Mouse (Mus musculus): ENCODE measurements around the gene Snupn.
"Not testable (repeated sequence)": the region's sequence is repeated elsewhere in the genome, so short reads cannot be mapped to it uniquely, and the experiment has no call there.

The Snupn gene

DNA sequence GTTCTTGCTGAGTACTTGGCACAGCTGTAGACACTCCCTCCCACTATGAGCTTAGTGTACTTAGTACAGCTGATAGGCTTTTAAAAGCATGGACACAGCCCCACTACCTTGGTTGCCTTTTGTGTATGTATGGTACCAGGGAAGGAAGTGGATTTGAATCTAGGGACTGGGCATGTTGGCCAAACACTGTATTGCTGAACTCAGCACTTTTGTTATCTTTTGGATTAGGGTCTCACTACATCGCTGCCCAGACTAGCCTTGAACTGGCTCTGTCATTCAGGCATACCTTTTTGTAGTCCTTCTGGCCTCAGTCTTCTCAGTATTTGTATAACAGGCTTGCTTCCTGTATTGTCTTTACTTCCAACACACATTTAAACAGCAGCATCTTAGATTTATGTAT is 20.1 kb upstream of the Snupn start:
- DNase-seq (ENCODE audit: low spot score): no peak

DNA sequence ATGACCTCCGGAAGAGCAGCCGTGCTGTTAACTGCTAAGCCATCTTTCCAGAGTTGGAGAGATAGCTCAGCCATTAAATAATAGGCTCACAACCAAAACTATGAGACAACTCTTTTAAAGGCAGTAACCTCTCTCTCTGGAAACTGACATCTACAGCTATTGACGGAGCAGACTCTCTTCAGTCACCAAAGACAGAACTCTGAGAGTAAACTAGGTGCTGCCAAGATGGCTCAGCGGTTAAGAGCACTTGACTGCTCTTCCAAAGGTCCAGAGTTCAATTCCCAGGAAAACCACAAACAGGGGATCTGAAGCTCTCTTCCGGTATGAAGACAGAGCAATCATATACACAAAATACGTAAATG is 13.8 kb upstream of the Snupn start:
- no peak for DNase-seq (ENCODE audit: low spot score)

DNA sequence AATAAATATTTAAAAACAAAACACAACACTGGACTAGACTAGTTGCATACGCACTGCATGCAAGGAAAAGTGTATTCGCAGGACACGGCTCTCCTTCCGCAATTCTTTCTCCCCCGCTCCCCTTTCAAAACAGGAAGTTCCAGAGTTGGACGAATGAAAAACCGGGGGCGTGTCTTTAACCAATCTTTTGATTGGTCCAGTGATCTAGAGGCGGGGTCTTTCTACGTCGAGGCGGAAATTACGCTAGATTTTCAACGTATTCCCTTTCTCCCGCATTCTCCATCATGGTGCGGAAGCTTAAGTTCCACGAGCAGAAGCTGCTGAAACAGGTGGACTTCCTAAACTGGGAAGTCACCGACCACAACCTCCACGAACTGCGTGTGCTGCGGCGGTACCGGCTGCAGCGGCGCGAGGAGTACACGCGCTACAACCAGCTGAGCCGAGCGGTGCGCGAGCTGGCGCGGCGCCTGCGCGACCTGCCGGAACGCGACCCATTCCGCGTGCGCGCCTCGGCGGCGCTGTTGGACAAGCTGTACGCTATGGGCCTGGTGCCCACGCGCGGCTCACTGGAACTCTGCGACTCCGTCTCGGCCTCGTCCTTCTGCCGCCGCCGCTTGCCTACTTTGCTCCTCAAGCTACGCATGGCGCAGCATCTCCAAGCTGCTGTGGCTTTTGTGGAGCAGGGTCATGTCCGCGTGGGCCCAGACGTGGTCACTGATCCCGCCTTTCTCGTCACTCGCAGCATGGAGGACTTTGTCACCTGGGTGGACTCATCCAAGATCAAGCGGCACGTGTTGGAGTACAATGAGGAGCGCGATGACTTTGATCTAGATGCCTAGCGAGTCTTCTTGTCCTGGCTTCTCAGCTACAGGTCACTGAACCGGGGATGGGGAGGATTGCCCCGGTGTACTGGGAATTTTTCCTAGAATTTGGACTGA is 13.2 kb upstream of the Snupn start, which contains the start of gene Imp3:
Gene Imp3, plus strand, starts transcription at position 253 of the 938 bp plus-strand sequence.
- peak; percentile 94 for DNase-seq (ENCODE audit: low spot score)

DNA sequence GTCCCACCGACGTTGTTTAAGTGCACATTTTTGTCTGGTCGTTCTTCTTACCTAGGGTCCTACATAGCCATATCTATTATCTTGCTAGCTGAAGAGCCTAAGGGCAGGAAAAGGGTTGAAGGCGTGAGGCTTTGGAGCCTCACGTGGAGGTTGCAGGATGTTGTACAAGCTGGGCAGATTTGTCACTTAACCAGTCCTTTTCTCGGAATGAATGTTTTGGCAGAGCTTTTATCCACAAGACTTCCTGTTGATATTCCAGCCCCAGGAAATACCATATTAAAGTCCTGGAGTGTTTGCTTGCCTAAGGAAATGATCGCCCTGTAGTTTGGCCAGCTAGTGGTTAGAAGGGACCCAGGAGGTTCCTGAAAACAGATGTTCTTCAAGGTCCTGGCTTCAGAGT is 12.3 kb upstream of the Snupn start:
- DNase-seq (ENCODE audit: low spot score): no peak

DNA sequence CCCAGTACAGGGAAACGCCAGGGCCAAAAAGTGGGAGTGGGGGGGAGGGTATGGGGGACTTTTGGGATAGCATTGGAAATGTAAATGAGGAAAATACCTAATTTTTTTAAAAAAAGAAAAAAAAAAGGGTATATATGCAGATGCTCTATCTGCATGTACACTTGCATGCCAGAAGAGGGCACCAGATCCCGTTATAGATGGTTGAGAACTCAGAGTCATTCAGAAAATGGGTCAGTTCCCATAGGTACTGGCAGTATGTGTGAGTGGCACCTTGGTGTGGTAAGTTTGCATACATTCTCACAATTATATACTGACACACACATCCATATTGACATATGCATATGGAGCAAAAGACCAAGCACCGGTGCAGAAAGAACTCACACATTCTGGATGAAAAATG is 3.2 kb upstream of the Snupn start:
- not testable (repeated sequence) for DNase-seq (ENCODE audit: low spot score)

DNA sequence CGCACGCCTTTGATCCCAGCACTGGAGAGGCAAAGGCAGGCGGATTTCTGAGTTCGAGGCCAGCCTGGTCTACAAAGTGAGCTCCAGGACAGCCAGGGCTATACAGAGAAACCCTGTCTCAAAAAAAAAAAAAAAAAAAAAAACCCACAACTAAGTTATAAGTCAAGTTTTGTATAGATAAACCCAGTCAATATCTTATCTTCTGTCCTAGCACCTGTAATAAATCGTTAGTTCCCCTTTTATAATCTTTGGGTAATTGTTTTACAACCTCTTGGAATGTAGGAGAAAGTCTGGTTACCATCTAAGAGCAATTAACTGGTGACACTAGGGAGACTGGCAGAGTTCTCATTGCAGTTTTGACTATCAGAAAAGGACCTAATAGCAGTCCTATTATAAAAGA is 2.0 kb upstream of the Snupn start:
- DNase-seq (ENCODE audit: low spot score): not testable (repeated sequence)

DNA sequence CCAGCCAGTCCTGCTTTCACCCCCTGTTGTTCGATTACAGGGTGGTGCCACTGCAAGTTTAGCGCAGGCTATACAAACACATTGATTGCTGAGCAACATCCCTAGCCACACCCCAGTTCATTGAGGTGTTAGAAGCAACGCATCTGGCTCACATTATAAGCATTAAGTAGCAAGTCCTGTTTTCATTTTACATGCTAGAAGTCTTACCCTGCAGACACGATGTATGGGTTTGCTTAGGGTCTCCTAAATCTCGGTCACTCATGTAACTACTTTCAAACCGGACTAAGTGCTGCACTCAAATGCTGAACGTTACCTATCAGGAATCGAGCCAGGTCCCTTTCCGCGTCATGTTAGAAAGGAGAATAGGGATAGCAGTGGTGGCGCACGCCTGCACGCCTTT is 911 bp upstream of the Snupn start:
- no peak for DNase-seq (ENCODE audit: low spot score)

DNA sequence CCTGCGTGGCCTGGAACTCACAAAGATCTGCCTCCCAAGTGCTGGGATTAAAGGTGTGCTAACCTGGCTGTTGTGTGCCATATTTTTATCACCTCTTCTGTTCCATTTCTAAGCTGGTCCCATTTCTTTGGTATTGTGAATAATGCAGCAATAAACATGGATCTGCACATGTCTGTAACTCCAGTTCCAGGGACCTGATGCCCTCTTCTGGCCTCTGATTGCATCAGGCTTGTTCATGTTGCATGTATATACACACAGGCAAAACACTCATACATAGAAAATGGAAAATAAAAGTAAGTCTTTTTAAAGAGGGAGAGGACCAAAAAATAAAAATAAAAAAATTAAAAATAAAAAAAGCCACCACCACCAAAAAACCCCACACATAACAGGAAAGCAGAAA is 2.9 kb downstream of the Snupn start:
- no peak for DNase-seq (ENCODE audit: low spot score)

DNA sequence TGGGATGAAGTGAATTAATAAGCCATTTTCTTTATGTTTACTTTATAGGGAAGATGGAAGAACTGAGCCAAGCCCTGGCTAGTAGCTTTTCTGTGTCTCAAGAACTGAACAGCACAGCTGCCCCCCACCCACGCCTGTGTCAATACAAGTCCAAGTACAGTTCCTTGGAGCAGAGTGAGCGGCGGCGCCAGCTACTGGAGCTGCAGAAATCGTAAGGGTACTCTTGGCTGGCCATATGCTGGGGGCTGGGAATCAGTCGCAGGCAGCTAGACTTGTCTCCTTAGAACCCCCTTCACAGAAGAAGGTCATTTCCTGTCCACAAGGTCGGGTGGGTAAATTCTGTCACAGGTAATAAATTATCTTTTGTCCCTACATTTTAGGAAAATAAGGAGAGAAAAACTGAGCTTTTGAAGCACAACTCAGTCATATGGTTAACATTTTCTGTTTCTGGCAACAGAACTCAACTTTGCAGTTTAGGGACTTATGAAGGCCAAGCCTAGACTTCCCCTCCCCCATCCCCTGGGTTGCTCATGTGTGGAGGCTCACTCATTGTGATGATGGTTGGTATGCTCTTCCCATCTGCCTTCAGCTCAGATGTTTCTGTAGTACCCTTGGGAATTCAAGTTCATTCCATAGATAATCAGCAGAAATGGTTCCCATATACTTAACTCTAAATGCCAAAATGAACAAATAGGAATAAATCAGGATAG is 6.4 kb downstream of the Snupn start:
- DNase-seq (ENCODE audit: low spot score): no peak

DNA sequence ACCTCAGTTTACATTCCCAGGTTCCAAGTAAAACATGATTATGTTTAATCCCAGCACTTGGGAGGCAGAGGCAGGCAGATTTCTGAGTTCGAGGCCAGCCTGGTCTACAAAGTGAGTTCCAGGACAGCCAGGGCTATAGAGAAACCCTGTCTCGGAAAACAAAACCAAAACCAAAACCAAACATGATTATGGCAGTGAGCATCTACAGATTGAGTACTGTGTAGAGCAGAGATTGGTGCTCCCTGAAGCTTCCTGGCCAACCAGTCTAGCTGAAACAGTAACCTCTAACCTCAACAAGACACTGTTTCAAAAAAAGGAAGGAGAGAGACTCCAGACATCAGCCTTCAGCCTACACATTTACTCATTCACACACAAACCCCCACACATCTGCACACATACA is 8.0 kb downstream of the Snupn start:
- no peak for DNase-seq (ENCODE audit: low spot score)

DNA sequence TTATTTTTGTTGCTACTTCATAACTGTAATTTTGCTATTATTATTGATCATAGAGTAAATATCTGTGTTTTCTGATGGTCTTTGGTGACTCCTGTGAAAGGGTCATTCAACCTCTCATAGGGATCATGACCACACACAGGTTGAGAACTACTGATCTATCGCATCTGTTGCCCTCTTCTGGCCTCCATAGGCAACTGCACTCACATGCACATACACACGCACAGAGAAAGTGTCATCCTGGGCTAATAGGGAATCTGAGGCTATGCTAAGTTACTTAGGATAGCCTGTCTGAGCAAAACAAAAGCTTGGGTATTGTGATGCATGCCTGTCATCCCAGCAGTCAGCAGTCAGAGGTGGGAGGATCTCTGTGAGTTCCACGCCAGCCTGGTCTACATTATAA is 10.9 kb downstream of the Snupn start:
- DNase-seq (ENCODE audit: low spot score): no peak

DNA sequence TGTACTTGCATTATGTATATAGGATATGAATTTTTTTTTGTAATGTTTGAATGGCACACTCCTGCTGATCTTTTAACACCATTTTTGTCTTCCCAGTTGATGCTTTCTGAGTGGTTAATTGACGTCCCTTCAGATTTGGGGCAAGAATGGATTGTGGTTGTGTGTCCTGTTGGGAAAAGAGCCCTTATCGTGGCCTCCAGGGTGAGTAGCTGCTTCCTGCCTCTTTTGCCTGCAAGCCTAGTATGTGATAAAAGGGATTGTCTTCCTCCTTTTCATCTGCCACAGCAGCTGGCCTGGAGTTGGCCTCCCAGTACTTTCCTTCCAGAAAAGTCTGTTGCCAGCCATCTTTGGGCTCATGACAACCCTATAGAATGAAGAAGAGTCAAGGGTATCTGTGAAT is 19.5 kb downstream of the Snupn start:
- DNase-seq (ENCODE audit: low spot score): no peak

DNA sequence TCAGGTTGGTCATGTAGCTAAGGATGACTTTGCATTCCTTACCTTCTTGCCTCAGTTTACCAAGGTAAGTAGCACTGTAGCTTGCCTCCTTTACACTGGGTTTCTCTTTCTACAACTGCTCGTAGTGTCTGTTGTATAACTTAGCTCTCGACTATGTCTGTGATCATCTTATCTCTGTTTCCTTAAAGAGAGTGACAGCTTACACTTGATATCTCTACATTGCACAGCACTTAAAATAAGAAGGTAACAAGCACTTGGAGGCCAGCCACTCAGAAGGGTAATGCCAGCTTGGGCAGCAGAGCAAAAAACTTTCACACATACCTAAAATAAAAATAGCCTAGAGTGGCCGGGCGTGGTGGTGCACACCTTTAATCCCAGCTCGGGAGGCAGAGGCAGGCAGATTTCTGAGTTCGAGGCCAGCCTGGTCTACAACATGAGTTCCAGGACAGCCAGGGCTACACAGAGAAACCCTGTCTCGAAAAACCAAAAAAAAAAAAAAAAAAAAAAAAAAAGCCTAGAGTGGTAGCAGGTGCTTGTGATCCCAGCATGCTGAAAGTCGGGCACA is 23.4 kb downstream of the Snupn start:
- DNase-seq (ENCODE audit: low spot score): no peak

DNA sequence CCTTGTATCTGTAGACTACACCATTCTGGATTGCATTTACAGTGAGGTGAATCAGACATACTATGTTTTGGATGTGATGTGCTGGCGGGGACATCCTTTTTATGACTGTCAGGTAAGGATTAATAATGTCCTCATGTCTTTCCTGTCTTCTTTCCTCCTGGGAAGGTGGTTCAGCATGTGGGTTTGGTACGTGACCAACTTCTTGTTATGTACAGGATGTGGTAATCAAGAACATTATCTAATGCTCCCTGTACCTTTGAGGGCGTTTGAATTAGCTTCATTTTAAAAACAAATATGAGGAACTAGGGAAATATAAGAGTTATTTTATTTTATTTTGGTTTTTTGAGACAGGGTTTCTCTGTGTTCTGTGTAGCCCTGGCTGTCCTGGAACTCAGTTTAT is 24.5 kb downstream of the Snupn start:
- DNase-seq (ENCODE audit: low spot score): no peak

DNA sequence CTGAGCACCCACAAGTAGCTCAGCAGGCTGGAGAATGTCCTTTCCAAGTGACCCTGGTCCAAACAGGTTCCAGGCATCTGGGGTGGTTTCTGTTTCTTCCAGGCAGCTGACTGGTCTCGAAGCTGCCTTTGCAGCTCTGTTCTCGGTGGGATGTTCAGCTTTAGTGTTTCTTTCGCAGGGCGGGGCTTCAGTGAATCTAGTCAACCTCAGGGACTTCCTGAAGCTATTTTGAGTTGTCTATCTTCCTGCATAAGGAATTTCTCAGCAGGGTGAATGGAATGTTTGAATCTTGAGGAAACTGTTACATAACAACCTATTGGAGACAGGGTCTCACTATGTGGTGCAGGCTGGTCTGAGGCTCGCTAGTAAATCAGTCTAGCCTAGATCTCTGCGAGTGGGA is 29.5 kb downstream of the Snupn start:
- DNase-seq (ENCODE audit: low spot score): no peak

DNA sequence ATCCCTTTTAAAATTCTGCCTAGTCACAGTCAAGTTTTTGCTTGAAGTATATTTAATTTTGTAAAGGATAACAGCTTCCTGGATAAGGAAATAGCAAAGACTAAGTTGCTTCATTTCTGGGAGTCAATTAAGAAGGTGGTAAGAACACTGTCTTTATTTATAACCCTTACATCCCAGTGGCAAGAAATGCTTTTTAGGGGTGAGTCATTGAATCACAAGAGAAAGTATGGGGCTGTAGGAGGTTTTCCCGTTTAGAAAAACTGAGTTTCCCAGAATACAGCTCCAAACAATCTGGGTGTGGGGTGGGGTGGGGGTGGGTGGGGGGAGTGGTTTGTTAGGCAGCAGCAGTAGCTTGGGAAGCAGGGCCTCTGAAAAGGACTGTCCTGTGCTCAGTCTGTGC is 30.8 kb downstream of the Snupn start:
- no peak for DNase-seq (ENCODE audit: low spot score)

DNA sequence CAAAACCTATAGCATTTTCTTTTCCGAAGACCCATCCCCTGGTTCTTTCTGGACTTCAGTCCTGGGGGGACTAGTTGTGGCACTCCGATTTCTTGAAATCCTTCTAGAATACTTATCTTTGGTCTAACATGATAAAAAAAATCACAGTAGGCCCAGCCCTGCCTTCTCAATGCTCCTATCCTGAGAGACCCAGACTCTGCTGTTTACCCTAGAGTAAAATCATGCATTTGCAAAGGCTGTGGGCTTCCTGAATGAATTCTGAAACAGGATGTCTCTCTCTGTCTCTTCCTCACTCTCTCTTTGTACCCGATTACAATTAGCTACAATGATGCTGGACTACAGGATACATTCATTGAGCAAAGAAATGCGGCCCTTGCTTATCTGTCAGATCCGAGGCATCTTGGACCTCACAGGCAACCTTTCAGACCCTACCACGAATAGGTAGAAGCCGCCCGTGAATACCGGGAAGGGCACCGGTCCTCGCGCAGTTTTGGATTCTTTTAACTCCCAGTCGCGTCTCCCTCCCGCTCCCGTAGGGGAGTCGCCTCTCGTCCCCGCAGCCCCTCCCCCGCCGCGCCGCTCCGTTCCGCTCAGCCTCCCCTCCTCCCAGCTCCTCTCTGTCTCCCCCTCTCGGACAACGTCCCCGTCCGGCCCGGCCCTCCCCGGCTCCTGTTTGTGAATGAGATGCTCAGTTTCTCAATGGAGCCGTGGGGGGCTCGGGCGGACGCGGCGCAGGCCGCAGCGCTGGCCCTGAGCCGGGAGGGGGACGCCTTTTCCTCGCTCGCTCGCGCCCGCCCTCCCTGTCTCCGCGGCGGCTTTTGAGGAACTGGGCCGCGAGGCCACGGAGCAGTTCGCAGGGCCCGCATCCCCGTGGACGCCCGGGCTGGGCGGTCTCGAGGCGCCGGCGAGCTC is 43.9 kb downstream of the Snupn start, which contains the start of gene Ptpn9:
Gene Ptpn9, plus strand, starts transcription at position 638 of the 912 bp plus-strand sequence.
- peak; percentile 84 for DNase-seq (ENCODE audit: low spot score)

DNA sequence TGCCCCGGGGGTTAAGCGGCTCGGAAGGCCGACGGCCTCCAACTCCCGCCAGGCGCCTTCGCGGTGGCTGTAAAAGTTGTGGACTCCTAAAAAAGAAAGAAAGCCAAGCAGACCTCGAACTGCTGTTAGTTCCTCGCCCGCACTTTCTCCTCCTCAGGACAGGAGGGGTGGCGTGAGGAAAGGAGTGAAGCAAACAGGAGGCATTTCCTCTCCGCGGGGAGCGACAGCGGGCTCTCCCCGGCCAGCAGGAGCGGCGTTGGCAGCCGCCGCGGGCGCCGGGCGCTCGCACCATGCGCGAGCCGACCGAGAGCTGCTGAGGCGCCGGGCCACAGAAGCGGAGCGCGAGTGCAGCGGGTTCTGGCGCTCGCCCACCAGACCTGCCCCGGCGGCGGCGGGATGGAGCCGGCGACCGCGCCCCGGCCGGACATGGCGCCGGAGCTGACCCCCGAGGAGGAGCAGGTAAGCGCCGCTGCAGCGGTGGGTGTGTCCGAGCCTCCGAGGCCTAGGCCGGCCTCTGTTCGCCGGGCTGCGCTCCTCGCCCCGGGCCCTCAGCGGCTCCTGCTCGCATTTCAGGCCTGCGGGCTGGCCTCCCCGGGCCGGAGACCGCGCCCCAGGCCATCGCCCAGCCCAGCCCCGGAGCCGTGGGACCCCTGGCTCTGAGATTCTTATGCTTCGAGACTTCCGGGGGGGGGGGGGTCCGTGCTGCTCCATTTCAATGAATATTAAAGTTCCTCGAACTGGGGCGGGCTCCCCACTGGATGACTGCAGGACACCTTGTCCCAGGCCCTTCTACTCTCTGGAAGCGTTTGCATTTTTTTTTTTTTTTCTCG is 44.7 kb downstream of the Snupn start:
- DNase-seq (ENCODE audit: low spot score): peak; percentile 35

DNA sequence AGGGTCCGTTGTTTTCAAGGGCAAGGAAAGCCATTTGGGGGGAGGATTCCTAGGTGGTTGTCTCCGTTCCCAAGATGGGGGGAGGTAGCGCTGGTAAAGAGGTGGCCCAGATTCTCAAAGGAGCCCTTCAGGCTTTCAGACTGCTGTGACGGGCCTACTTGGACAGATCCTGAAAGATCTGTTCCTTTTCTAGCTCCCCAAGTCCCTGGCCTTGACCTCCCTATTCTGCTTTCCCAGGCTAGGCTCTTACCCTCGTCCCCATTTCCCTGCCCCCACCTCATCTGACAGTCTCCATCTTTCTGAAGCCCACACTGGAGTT is 45.3 kb downstream of the Snupn start:
- peak; percentile 11 for DNase-seq (ENCODE audit: low spot score)

DNA sequence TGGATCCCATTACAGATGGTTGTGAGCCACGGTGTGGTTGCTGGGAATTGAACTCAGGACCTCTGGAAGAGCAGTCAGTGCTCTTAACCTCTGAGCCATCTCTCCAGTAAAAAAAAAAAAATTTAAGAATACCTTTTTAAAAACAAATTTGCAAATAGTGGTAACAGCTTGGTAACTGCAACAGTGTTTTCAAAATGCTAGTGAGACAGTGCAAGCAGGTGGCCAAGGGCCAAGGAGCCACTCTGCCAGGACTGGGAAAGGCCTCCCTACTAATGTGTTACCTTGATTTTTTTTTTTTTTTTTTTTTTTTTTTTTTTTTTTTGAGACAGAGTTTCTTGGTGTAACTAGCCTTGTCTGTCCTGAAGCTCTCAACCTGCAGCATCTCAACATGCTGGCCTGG is 46.5 kb downstream of the Snupn start:
- not testable (repeated sequence) for DNase-seq (ENCODE audit: low spot score)

DNA sequence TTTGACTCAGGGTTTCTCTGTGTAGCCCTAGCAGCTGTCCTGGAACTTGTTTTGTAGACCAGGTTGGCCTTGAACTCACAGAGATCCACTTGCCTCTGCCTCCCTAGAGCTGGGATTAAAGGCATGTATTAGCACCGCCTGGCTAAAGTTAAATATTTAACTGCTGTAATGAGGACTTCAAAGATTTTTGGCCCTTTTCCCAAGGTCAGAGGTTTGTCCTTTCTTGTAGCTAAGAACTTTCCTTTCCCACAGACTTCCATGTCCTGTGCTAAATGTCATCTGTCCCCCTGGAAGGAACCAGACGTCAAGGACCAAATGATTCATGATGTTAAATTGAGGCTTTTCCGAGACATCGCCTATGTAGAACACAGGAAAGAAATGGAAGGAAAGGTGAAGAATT is 52.3 kb downstream of the Snupn start:
- no peak for DNase-seq (ENCODE audit: low spot score)
